Mouse (Mus musculus): Measurements from ENCODE around the gene Dab2ip. TPM values are rescaled to one million over a fixed set of nuclear protein-coding genes. Genes with fewer than 3 reads are reported as not detected.
A peak's percentile ranks its signal among the peaks of the same experiment; 100 is the strongest.

The Dab2ip gene
- polyA plus RNA-seq, 1 experiment = 46.9 TPM

GRCm38 (mm10) chr2:35692272-35692900 lies 134.3 kb downstream of the Dab2ip start:
- H3K4me2 ChIP-seq (ENCODE audit: low read depth) = peak overlapping the region; percentile 93
- H3K79me2 ChIP-seq (ENCODE audit: control insufficient read depth, insufficient read depth) = peaks cover 73% of the 10 kb centered on the region
- no peak for TF ChIP-seq TCF3 (IDR thresholded peaks at IDR 0.05; ENCODE audit: insufficient read length, low read depth)
- TF ChIP-seq E2F4 (IDR thresholded peaks at IDR 0.05; ENCODE audit: insufficient read depth) = no peak
- no peak for TF ChIP-seq MAX (IDR thresholded peaks at IDR 0.05; ENCODE audit: low read depth)
- no peak for TF ChIP-seq SRF (IDR thresholded peaks at IDR 0.05; ENCODE audit: control insufficient read depth, insufficient read length, low read depth)
- no peak for TF ChIP-seq MYOG (IDR thresholded peaks at IDR 0.05; ENCODE audit: control insufficient read depth in 1 of 3, insufficient read depth in 1 of 3, insufficient read length in 2 of 3, low read depth in 2 of 3)
- TF ChIP-seq CEBPB (IDR thresholded peaks at IDR 0.05; ENCODE audit: insufficient read depth, poor library complexity, severe bottlenecking) = no peak
- no peak for TF ChIP-seq REST (IDR thresholded peaks at IDR 0.05; ENCODE audit: insufficient read depth, insufficient read length)
- no peaks in the 10 kb centered on the region for H3K36me3 ChIP-seq (ENCODE audit: control insufficient read depth, insufficient read depth)
- H3K4me3 ChIP-seq = peak overlapping the region; percentile 21
- no peak overlapping the region for H3ac ChIP-seq (ENCODE audit: control insufficient read depth, insufficient read length)
- no peaks in the 10 kb centered on the region for H3K27me3 ChIP-seq (ENCODE audit: control insufficient read depth, insufficient read depth, insufficient read length)

DNA sequence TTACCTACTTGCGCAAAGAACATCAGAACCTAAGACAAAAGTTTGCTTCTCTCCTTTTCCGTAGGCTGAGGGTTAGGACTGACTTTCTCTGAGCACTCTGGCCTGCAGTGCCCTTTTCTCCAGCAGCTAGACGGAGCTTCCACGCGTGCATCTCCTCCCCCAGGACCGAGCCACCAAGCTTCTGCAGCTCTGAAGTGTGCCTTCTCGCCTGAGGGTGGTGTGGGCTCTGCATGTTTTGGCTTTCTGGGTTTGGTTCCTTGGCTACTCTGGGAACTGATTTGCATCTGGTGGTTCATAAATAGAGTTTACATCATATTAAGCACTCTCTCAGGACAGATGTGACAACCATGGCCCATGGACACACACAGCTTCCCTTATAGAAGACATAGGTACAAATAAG lies 135.0 kb downstream of the Dab2ip start:
- H3K36me3 ChIP-seq (ENCODE audit: control insufficient read depth, insufficient read depth) = no peaks in the 10 kb centered on the region
- no peaks in the 10 kb centered on the region for H3K27me3 ChIP-seq (ENCODE audit: control insufficient read depth, insufficient read depth, insufficient read length)
- no peak overlapping the region for H3ac ChIP-seq (ENCODE audit: control insufficient read depth, insufficient read length)
- H3K79me2 ChIP-seq (ENCODE audit: control insufficient read depth, insufficient read depth) = peaks cover 75% of the 10 kb centered on the region
- peak overlapping the region; percentile 93 for H3K4me2 ChIP-seq (ENCODE audit: low read depth)
- TF ChIP-seq REST (IDR thresholded peaks at IDR 0.05; ENCODE audit: insufficient read depth, insufficient read length) (no peak), MYOD1 (IDR thresholded peaks at IDR 0.05; ENCODE audit: control insufficient read depth in 1 of 3, insufficient read length in 2 of 3, low read depth in 2 of 3) (no peak), POLR2A (IDR thresholded peaks at IDR 0.05; ENCODE audit: insufficient read length, low read depth) (no peak), E2F4 (IDR thresholded peaks at IDR 0.05; ENCODE audit: insufficient read depth) (no peak), SRF (IDR thresholded peaks at IDR 0.05; ENCODE audit: control insufficient read depth, insufficient read length, low read depth) (no peak), USF1 (IDR thresholded peaks at IDR 0.05; ENCODE audit: low read depth) (no peak), POLR2AphosphoS2 (IDR thresholded peaks at IDR 0.05; ENCODE audit: insufficient read length, low read depth) (no peak), MAX (IDR thresholded peaks at IDR 0.05; ENCODE audit: low read depth) (no peak), MYOG (IDR thresholded peaks at IDR 0.05; ENCODE audit: control insufficient read depth in 1 of 3, insufficient read depth in 1 of 3, insufficient read length in 2 of 3, low read depth in 2 of 3) (no peak), CEBPB (IDR thresholded peaks at IDR 0.05; ENCODE audit: insufficient read depth, poor library complexity, severe bottlenecking) (no peak), TCF3 (IDR thresholded peaks at IDR 0.05; ENCODE audit: insufficient read length, low read depth) (no peak), TCF12 (IDR thresholded peaks at IDR 0.05; ENCODE audit: insufficient read depth, poor library complexity, severe bottlenecking) (no peak)
- H3K4me3 ChIP-seq = peak overlapping the region; percentile 21

DNA sequence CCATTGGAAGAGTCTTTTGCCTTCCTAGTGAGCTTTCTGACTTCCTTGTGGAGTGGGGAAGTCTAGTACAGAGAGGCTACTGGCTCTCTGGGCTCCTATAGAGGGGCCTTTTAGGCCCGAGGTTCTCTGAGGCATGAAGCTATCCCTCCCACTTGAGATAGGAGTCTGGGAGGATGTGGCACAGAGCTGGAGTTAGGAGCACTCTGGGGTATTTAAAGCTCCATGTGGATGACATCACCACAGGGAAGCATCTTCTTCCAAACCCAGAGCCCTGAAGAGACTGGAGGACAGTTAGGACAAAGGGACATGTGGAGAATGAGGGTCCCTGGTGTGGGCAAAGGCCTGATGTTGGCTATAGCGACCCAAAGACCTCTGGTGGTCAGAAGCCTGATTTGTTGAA lies 136.0 kb downstream of the Dab2ip start:
- no peak for TF ChIP-seq MYOD1 (IDR thresholded peaks at IDR 0.05; ENCODE audit: control insufficient read depth in 1 of 3, insufficient read length in 2 of 3, low read depth in 2 of 3)
- no peak for TF ChIP-seq MYOG (IDR thresholded peaks at IDR 0.05; ENCODE audit: control insufficient read depth in 1 of 3, insufficient read depth in 1 of 3, insufficient read length in 2 of 3, low read depth in 2 of 3)
- TF ChIP-seq E2F4 (IDR thresholded peaks at IDR 0.05; ENCODE audit: insufficient read depth) = no peak
- no peak for TF ChIP-seq POLR2AphosphoS2 (IDR thresholded peaks at IDR 0.05; ENCODE audit: insufficient read length, low read depth)
- TF ChIP-seq USF1 (IDR thresholded peaks at IDR 0.05; ENCODE audit: low read depth) = no peak
- TF ChIP-seq CEBPB (IDR thresholded peaks at IDR 0.05; ENCODE audit: insufficient read depth, poor library complexity, severe bottlenecking) = no peak
- no peak for TF ChIP-seq MAX (IDR thresholded peaks at IDR 0.05; ENCODE audit: low read depth)
- TF ChIP-seq TCF12 (IDR thresholded peaks at IDR 0.05; ENCODE audit: insufficient read depth, poor library complexity, severe bottlenecking) = no peak
- TF ChIP-seq POLR2A (IDR thresholded peaks at IDR 0.05; ENCODE audit: insufficient read length, low read depth) = no peak
- no peak for TF ChIP-seq SRF (IDR thresholded peaks at IDR 0.05; ENCODE audit: control insufficient read depth, insufficient read length, low read depth)
- no peak for TF ChIP-seq TCF3 (IDR thresholded peaks at IDR 0.05; ENCODE audit: insufficient read length, low read depth)
- no peak for TF ChIP-seq REST (IDR thresholded peaks at IDR 0.05; ENCODE audit: insufficient read depth, insufficient read length)
- Histone ChIP-seq H3K4me3 (no peak overlapping the region), H3K79me2 (ENCODE audit: control insufficient read depth, insufficient read depth) (peaks cover 79% of the 10 kb centered on the region), H3ac (ENCODE audit: control insufficient read depth, insufficient read length) (no peak overlapping the region), H3K4me2 (ENCODE audit: low read depth) (peak overlapping the region; percentile 82), H3K36me3 (ENCODE audit: control insufficient read depth, insufficient read depth) (no peaks in the 10 kb centered on the region), H3K27me3 (ENCODE audit: control insufficient read depth, insufficient read depth, insufficient read length) (no peaks in the 10 kb centered on the region)

DNA sequence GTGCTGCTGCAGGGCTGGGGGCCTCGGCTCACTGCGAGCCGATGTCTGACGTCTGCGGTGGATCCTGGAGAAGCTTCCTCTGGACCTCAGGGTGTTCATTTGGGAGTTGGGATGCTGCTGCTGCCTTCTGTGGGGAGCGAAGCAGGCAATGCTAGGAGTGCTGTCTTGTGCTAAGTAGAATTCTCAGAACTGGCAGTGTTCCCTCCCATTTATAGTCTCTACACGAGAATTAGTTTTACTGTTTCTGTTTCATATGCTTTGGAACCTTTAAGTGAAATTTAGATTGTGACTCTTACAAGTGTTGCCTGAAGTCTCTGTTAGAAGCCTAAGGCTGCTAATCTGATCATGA lies 138.1 kb downstream of the Dab2ip start:
- peaks cover 81% of the 10 kb centered on the region for H3K79me2 ChIP-seq (ENCODE audit: control insufficient read depth, insufficient read depth)
- no peaks in the 10 kb centered on the region for H3K36me3 ChIP-seq (ENCODE audit: control insufficient read depth, insufficient read depth)
- no peak for TF ChIP-seq REST (IDR thresholded peaks at IDR 0.05; ENCODE audit: insufficient read depth, insufficient read length)
- no peak overlapping the region for H3K4me3 ChIP-seq
- H3K4me2 ChIP-seq (ENCODE audit: low read depth) = peak overlapping the region; percentile 82
- H3ac ChIP-seq (ENCODE audit: control insufficient read depth, insufficient read length) = no peak overlapping the region
- H3K27me3 ChIP-seq (ENCODE audit: control insufficient read depth, insufficient read depth, insufficient read length) = no peaks in the 10 kb centered on the region

DNA sequence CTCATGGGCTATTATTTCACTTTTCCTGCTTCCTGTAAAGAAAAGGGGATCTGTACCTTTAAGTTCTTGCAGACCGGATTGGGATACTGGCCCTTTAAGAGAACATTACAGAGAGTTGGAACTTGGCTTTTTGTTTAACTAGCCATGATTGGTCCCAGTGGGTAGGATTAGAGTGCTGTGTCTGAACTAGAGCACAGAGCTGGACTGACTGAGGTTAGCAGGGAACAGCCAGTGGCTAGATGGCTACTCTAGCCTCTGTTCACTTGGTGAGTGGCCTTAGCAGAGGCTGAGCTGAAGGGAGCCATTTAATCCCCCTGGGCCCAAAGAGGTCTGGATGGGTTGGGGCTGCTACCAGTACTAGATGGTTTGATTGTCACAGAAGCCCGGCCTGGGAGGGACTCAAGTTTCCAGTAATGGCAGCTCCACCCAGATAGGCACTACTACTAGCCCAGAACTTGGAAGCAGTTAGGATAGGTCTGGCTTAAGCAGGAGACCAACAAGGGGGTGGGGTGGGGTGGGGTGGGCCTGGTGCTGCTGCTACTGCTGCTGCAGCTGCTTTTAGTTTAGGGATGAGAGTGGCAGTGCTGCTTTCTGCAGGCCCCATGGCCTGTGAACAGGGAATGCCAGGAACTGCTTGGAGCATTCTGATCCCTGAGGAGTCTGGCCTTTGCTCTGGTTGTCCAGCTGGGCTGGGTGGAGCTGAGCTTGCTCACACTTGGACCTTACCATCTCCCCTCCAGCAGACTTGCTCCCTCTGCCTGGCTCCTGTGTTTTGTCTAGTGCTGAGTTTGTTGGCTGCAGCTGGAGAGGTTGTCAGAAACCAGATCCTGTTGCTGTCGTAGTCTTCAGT lies 138.7 kb downstream of the Dab2ip start:
- Histone ChIP-seq H3K79me2 (ENCODE audit: control insufficient read depth, insufficient read depth) (peaks cover 86% of the 10 kb centered on the region), H3K36me3 (ENCODE audit: control insufficient read depth, insufficient read depth) (no peaks in the 10 kb centered on the region), H3K4me2 (ENCODE audit: low read depth) (peak overlapping the region; percentile 82), H3K4me3 (peak overlapping the region; percentile 6), H3K27me3 (ENCODE audit: control insufficient read depth, insufficient read depth, insufficient read length) (no peaks in the 10 kb centered on the region), H3ac (ENCODE audit: control insufficient read depth, insufficient read length) (no peak overlapping the region)
- TF ChIP-seq POLR2A (IDR thresholded peaks at IDR 0.05; ENCODE audit: insufficient read length, low read depth) (peak; percentile 50), CEBPB (IDR thresholded peaks at IDR 0.05; ENCODE audit: insufficient read depth, poor library complexity, severe bottlenecking) (no peak), MYOD1 (IDR thresholded peaks at IDR 0.05; ENCODE audit: control insufficient read depth in 1 of 3, insufficient read length in 2 of 3, low read depth in 2 of 3) (peak in 1 of 3 experiments; percentile 39)

All from myocyte (in vitro differentiated cells).